Mouse (Mus musculus): ENCODE data around the gene Rhebl1. TPM values are rescaled to one million over a fixed set of nuclear protein-coding genes. Genes with fewer than 3 reads are reported as not detected.

Gene Rhebl1
- total and polyA plus RNA-seq, 3 experiments = 0.69 to 3.6 (median 1.3) TPM

DNA sequence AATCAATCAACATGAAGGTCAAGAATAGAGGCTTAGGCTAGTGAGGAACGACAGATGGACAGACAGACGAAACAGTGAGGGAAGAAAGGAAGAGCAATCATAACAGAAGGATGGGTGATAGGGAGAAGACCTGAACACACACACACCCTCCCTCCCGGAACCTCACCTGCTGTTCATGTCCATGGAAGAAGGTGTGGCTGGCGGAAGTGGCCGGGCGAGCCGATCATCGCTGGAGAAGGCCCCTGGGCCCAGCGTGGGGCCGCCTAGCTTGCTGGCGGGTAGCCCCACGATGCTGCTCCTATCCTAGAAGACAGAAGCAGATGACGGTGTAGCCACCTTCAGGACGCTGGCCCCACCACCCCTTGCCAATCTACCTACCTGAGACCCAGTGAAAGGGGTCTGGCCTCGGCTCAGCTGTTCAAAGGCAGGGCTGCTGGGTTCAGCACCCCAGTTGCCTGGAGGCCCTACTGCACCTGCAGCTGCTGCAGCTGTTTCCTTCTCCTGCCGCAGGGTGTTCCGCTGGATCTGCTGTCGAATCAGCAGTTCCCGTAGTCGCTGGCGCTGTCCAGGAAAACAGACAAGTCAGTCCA, 43.0 kb downstream of the Rhebl1 start:
- DNase-seq = no peak

- DNase-seq = no peak
Measured at GRCm38 (mm10) chr15:98850668-98851067, 43.7 kb downstream of the Rhebl1 start.

- peak; percentile 70 for DNase-seq
Measured at GRCm38 (mm10) chr15:98849956-98850600, 44.3 kb downstream of the Rhebl1 start.

- no peak for DNase-seq
Measured at GRCm38 (mm10) chr15:98849165-98849564, 45.2 kb downstream of the Rhebl1 start.

GRCm38 (mm10) chr15:98846140-98846539, 48.2 kb downstream of the Rhebl1 start:
- no peak for DNase-seq

DNA sequence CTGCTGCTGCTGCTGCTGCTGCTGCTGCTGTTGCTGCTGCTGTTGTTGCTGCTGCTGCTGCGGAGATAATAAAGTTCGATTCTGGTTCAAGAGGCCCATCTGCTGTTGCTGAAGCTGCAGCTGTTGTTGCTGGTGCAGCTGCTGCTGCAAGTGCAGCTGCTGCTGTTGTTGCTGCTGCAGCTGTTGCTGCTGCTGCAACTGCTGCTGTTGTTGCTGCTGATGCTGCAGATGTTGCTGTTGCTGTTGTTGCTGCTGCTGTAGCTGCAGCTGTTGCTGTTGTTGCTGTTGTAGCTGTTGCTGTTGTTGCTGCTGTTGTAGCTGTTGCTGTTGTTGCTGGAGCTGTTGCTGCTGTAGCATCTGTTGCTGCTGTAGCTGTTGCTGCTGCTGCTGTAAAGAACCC, 49.2 kb downstream of the Rhebl1 start:
- DNase-seq = no peak

GRCm38 (mm10) chr15:98843595-98844223, 50.6 kb downstream of the Rhebl1 start:
- no peak for DNase-seq

DNA sequence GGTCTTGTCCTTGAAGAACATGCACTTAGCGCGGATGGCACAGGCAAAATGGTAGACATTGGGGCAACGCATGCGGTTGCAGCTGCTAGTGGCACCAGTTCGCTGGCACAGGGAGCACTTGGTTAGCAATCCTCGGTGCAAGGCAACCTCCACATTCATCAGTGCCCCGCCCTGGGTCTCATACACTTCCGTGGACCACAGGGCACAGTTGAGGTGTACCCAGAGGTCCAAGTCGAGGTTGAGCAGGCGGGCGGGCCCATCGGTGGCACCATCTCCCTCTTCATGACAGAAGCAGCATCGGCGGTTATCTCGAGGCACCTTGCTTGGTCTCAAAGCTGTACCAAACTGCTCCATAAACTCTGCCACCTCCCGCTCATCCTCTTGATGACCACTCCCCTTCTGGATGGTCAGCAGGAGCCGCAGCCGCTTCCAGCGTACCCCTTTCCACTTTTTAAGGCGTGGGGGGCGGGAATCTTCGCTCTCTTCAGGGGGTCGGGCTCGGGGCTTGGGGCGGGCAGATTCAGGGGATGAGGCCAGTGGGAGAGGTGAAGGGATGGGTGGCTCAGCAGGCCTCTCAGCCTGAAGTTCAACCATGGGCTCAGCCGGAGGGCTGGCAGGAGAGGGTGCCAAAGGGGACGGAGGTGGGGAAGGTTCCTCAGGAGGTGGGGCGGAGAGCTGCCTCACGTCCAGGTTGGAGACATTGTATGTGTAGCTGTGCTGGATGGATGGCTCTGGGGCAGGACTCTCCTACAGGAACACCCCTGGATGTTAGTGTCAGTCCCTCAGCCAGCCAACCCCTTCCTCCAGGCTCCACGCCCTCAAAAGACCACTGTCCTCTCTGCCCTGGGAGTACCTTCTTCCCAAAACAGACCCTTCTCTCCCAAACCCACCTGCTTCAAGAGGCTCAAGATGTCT, 54.4 kb downstream of the Rhebl1 start:
- no peak for DNase-seq

DNA sequence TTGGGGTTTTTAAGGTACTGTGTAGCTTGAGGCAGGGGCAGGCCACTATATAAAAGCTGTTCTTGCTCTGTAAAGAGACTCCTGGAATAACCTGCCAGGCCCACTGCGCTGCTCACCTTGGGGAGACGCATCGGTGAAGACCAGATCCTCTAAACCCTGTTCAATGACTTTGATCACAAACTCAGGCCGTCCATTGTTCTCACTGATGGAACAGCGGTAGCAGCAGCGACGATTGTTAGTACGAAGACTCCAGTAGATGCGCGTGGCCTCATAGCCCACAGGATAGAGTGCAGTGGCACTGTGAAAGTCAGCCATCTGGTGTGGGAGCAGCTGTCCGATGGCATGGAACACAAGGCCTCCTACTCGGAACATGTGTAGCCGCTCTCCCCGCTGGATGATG, 55.2 kb downstream of the Rhebl1 start:
- DNase-seq = no peak

GRCm38 (mm10) chr15:98837743-98838103, 56.6 kb downstream of the Rhebl1 start:
- DNase-seq = no peak

- no peak for DNase-seq
Measured at GRCm38 (mm10) chr15:98837006-98837742, 57.2 kb downstream of the Rhebl1 start.

DNA sequence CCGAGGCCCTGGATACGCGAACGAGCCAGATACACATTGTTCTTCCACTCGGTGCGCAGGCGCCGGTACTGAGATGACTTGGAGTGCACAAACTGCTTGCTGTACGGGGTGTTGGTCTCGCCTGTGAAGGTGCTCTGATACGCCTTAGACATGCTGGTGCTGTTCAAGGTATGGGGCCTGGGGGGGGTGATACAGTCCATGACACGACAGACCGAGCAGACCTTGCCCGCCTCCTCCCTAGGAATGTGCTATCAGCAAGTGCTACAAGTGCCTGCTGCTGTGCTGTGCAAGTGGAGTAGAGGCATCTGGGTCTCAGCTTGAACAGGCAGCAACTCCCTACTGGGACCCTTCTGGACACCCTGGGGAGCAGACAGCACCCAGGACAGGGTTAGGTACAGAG, 59.0 kb downstream of the Rhebl1 start:
- DNase-seq = no peak

GRCm38 (mm10) chr15:98834059-98834458, 60.3 kb downstream of the Rhebl1 start:
- no peak for DNase-seq

DNA sequence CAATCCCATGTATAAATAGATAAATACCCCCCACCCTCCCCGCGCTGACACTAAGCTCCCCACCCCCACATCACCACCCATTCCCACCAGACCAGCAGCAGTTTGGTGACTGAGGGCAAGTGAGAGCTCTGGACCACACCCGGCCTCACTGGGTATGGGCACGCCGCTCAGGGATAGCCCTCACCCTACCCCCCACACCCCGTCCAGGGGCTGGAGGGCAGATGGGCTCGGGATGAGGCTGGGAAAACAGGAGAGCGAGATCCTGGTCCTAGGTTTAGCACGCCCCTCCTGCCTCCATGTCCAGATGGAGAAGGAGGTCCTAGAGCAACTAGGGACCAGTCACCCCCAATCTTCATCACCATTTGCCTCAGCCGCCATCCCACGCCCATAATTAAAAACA, 61.1 kb downstream of the Rhebl1 start:
- no peak for DNase-seq

- no peak for DNase-seq
Measured at GRCm38 (mm10) chr15:98832161-98833058, 61.9 kb downstream of the Rhebl1 start.

DNA sequence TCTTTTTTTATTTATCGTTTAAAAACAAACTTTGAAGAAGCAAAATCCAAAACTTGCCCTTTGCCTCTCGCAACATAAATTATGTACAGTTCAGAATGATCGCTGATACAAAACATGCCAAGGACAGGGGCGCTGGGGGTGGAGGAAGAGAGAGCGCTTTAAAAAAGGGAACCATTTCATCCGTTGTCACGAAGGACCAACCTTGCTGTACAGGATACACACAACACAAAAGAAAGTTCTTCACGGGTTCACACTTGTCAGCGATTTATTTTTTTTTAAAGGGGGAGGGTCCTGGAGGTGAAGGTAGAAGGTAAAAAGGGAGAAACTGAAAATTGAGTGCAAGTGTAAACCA, 62.7 kb downstream of the Rhebl1 start:
- DNase-seq = no peak

GRCm38 (mm10) chr15:98830736-98831683, 63.3 kb downstream of the Rhebl1 start, which contains the start of gene Prkag1:
Prkag1 (minus strand) TSS chr15:98831521.
- peak; percentile 98 for DNase-seq
